Mouse (Mus musculus) heart, adult 2 months (tissue): ENCODE results near the gene Spats2. TPM values are rescaled to one million over a fixed set of nuclear protein-coding genes. Genes with fewer than 3 reads are reported as not detected.

ENCODE experiments used
- DNase-seq, 2 experiments: peaks; one replicate each; pipeline ENCODE4 v3.0.0; 2021
- H3K27ac ChIP-seq: fragments of 200-600 bp; 2 replicates; pipeline ENCODE4 v1.8.1; 2022
- H3K27me3 ChIP-seq: fragments of 200-500 bp; 2 replicates; pipeline ENCODE4 v1.6.1; 2012; ENCODE audit warnings: mild to moderate bottlenecking, low read length, inconsistent platforms, mixed read lengths; ENCODE audit not compliant: control insufficient read depth, insufficient read depth
- H3K36me3 ChIP-seq: fragments of 200-500 bp; 2 replicates; pipeline ENCODE4 v1.6.1; 2012; ENCODE audit warnings: low read length, inconsistent platforms; ENCODE audit not compliant: control insufficient read depth, insufficient read depth
- H3K4me1 ChIP-seq: fragments of 200-500 bp; 2 replicates; pipeline ENCODE4 v1.6.1; 2011; ENCODE audit warnings: low read length; ENCODE audit not compliant: control insufficient read depth, insufficient read depth
- H3K4me3 ChIP-seq: fragments of 200-600 bp; 2 replicates; pipeline ENCODE4 v1.8.1; 2022
- H3K79me2 ChIP-seq: fragments of 200-500 bp; replicated peaks from 2 replicates; pipeline ENCODE4 v1.6.1; 2012; ENCODE audit warnings: mild to moderate bottlenecking, inconsistent platforms, low read length, moderate library complexity, mixed read lengths; ENCODE audit not compliant: control insufficient read depth, insufficient read depth
- H3K9ac ChIP-seq: fragments of 200-500 bp; 2 replicates; pipeline ENCODE4 v1.6.1; 2012; ENCODE audit warnings: low read depth, mild to moderate bottlenecking, control low read depth, inconsistent platforms, low read length, mixed read lengths
- CTCF ChIP-seq: fragments of 200-600 bp; IDR thresholded peaks from 2 replicates; pipeline ENCODE4 v1.8.1; 2022; ENCODE audit warnings: antibody characterized with exemption, mild to moderate bottlenecking, moderate library complexity
- EP300 ChIP-seq: fragments of 200-500 bp; IDR thresholded peaks from 2 replicates; pipeline ENCODE4 v1.6.1; 2011; ENCODE audit warnings: low read depth, low read length, control low read depth; ENCODE audit not compliant: insufficient read depth
- POLR2A ChIP-seq: fragments of 200-500 bp; IDR thresholded peaks from 2 replicates; pipeline ENCODE4 v1.6.1; 2011; ENCODE audit warnings: mild to moderate bottlenecking, low read depth, low read length, control low read depth; ENCODE audit not compliant: insufficient read depth
- WGBS: fragments of 180-500 bp; shearing (Covaris S2); methylation state at CpG from one replicate; pipeline ENCODE4 v1.1.7; 2018; 5-methylcytosine and 5-hydroxymethylcytosine counted together
- intact Hi-C: fragments of 180-260 bp; cut with DNase I; formaldehyde crosslinking; loops from one replicate; pipeline ENCODE4 v1.15.1; 2025
- polyA plus RNA-seq: library from polyadenylated mRNA; depleted of rRNA; stranded (reverse); fragments of >200 nt; gene quantifications from 2 replicates; pipeline ENCODE4 v1.2.3, GENCODE M21; 2012
- total RNA-seq, 2 experiments: library from RNA; stranded (reverse); gene quantifications; 2 replicates each; pipeline ENCODE4 v1.2.3; 2021

The Spats2 gene
- total and polyA plus RNA-seq, 3 experiments, result 5.3 to 6.7 (median 6.6) TPM

DNA sequence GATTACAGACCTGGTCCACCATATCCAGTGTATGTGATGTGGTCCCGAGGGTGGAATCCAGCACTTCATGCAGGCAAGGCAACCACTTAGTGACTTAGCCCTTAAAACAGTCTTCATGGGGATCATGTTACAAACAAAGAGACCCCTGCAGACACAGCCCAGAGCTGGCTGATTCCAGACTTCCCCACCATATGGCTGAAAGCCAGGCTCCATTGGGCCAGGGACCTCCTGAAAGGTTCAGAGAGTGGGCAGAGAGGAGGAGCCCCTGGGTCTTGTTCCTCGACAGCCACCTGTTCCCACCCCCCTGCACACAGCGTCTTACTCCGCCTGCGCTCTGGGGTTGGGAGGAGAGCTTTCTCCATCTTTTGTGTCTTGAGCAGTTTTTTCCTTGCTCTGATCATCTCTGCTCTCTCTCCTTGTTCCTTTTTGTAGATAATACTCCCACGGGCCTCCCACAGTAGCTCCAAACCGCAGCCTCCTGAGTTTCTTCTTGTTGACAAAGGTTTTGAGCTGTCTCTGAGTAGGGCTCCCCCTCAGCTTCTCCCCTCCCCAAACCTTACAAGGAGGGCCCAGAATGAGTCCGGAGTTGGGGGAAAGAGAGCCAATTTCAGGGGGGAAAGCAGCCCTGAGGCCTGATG, 95.7 kb downstream of the Spats2 start:
- no peaks in the 10 kb centered on the region for H3K4me1 ChIP-seq
- no peaks in the 10 kb centered on the region for H3K79me2 ChIP-seq
- no peak overlapping the region for H3K4me3 ChIP-seq
- H3K9ac ChIP-seq, result no peak overlapping the region
- peaks cover 13% of the 10 kb centered on the region for H3K27me3 ChIP-seq
- WGBS, result 43% methylated on average over 8 of the region's 8 CpGs
- TF ChIP-seq CTCF, result no peak
- TF ChIP-seq EP300, result no peak
- TF ChIP-seq POLR2A, result no peak
- intact Hi-C loops, result no loop called here
- no peaks in the 10 kb centered on the region for H3K36me3 ChIP-seq
- DNase-seq, result no peak
- H3K27ac ChIP-seq, result no peak overlapping the region

DNA sequence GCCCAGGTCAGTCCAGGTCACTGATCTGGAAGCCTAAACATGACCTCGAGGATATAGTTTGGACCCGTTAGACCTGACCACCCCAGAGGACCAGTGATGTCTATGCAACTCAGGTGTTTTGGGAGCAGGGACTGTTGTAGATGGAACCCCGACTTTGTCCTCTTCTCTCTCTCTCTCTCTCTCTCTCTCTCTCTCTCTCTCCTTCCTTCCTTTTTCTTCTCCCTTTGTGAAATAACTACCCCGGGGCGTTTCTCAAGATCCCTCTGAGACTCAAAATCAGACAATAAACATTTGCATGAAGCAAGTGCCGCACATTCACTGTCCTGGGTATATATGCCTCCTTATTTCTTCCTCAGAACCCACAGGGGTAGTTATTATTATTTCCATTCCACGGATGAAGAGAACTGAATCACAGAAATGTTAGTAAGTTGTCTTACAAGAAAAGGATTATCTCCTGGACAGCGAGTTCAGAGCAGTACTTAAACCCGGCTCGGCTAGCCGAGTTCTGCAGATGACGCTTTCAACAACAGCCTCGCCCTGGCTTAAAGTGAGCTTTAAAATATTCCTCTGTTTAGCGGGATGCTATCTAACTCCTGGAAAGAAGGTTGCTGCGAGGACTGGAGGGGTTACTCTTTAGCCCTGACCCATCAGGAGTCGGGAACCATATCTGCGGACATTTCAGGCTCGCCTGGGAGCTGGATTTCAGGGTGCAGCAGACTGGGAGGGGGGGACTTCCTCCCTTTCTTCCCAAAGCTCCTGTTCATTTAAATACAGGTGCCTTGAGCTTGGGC, 97.3 kb downstream of the Spats2 start:
- H3K27me3 ChIP-seq, result peaks cover 15% of the 10 kb centered on the region
- H3K4me3 ChIP-seq, result peak overlapping the region; percentile 53

DNA sequence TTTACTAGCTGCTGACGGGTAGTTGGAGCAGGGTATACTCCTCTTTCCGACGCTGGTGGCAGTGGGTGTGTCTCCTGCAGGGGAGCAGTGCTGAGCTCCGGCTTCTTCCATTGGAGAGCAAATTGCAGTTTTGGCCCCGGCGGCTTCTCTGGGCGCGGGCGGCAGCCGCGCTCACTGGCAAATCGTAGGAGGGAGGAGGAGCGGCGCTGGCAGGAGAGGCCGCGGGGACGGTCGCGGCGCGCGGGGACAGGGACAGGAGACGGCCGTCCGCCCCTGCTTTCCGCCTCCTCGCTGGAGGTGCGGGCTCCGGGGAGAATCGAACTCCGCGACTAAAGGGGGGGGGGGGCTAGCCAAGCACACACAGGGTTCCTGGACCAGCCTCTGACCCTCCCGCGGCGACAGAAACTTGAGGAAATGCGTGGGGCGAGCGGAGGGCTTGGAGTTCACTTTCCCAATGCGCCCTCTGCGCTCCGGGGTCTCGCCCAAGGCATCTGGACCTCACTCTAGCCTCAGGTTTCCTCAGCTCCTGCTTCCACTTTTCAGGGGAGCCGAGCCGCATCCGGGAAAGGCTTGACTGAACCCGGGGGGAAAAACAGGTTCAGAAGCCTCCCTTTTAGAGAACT, 98.0 kb downstream of the Spats2 start:
- Histone ChIP-seq H3K27ac (no peak overlapping the region), H3K4me1 (no peaks in the 10 kb centered on the region), H3K27me3 (peaks cover 15% of the 10 kb centered on the region), H3K36me3 (no peaks in the 10 kb centered on the region), H3K4me3 (peak overlapping the region; percentile 53), H3K9ac (peak overlapping the region; percentile 37), H3K79me2 (no peaks in the 10 kb centered on the region)
- TF ChIP-seq EP300 (no peak), CTCF (no peak), POLR2A (no peak)
- under 1% methylated on average over 46 of the region's 46 CpGs for WGBS
- intact Hi-C loops, result no loop called here
- DNase-seq, result peak; percentile 60 to 65

More for the DNA sequence above, 97.3 kb downstream of the Spats2 start:
- TF ChIP-seq CTCF (no peak), POLR2A (no peak), EP300 (no peak)
- H3K79me2 ChIP-seq, result no peaks in the 10 kb centered on the region
- H3K9ac ChIP-seq, result no peak overlapping the region
- intact Hi-C loops, result no loop called here
- no peaks in the 10 kb centered on the region for H3K36me3 ChIP-seq
- no peak overlapping the region for H3K27ac ChIP-seq
- DNase-seq, result no peak
- 7% methylated on average over 18 of the region's 18 CpGs for WGBS
- H3K4me1 ChIP-seq, result no peaks in the 10 kb centered on the region

GRCm38 (mm10) chr15:99224208-99224911, 98.6 kb downstream of the Spats2 start, which contains the start of gene Kcnh3:
Gene Kcnh3, plus strand, starts transcription at chr15:99224861.
- Histone ChIP-seq H3K36me3 (no peaks in the 10 kb centered on the region), H3K4me1 (no peaks in the 10 kb centered on the region), H3K27me3 (peaks cover 15% of the 10 kb centered on the region), H3K4me3 (peak within 1 kb of the TSS; percentile 53), H3K9ac (peak within 1 kb of the TSS; percentile 37), H3K27ac (no peak within 1 kb of the TSS), H3K79me2 (no peaks in the 10 kb centered on the region)
- WGBS, result 2% methylated on average over 65 of the region's 66 CpGs
- TF ChIP-seq EP300 (no peak), CTCF (no peak)
- intact Hi-C loops, result no loop called here
- peak; percentile 62 to 63 for DNase-seq

- Histone ChIP-seq H3K27ac (no peak overlapping the region), H3K79me2 (no peaks in the 10 kb centered on the region), H3K4me1 (no peaks in the 10 kb centered on the region), H3K27me3 (peaks cover 15% of the 10 kb centered on the region), H3K9ac (no peak overlapping the region), H3K36me3 (no peaks in the 10 kb centered on the region), H3K4me3 (peak overlapping the region; percentile 53; the same call in 1 of the 2 replicates)
- TF ChIP-seq EP300 (no peak), CTCF (no peak), POLR2A (no peak)
- intact Hi-C loops, result no loop called here
- WGBS, result 4% methylated on average over 22 of the region's 22 CpGs
- DNase-seq, result no peak
These were observed 99.5 kb downstream of the Spats2 start for GRCm38 (mm10) chr15:99225081-99225810.
